8 mouse cellular contexts compared by ENCODE assay signal in genomic region chr8:104341106-104341561, GRCm38 (mm10). TPM values are rescaled to one million over a fixed set of nuclear protein-coding genes. Genes with fewer than 3 reads are reported as not detected.
DNase-seq lines count a peak whose midpoint lies in the region; ATAC-seq lines count a peak whose summit lies in the region.
"Had no signal": no experiment of that assay in that cellular context is flagged by ENCODE, and none has a peak within 500 bp of the region (broad histone marks: within the 10 kb centered on the region; RNA-seq: fewer than 3 reads in every experiment).

No protein-coding gene starts in this region.

- peak; percentile 67 for ATAC-seq in forebrain, embryonic 13.5 days
- peak; percentile 1 to 22; a peak in 2 of 4 replicates for ATAC-seq in hematopoietic stem cell, adult 5-6 weeks (replicated peaks in 1 of 2; ENCODE audit: insufficient read depth in 1 of 2, low FRiP score in 2 of 2, low TSS enrichment in 1 of 2, low read depth in 1 of 2, poor library complexity in 2 of 2, severe bottlenecking in 2 of 2)
- peak; percentile 33 for ATAC-seq in megakaryocyte, adult 5-6 weeks (ENCODE audit: poor library complexity, severe bottlenecking)

- H3K4me1 ChIP-seq in forebrain, embryonic 13.5 days = peaks cover 10% of the 10 kb centered on the region; the same call in 1 of the 2 replicates

- peaks cover 4% of the 10 kb centered on the region; the same call in 1 of the 2 replicates for H3K9me3 ChIP-seq in forebrain, embryonic 13.5 days (replicated peaks)

- peak; percentile 85 for DNase-seq in ES-CJ7 (ENCODE audit: low read depth, low spot score)
- peak; percentile 88 for DNase-seq in adrenal gland, adult 2 months
- DNase-seq in layer of hippocampus, postnatal 14 days (ENCODE audit: low spot score in 2 of 2) = peak; percentile 35 to 48
- peak; percentile 17 for DNase-seq in right cerebral cortex, postnatal 25 days

- H3K27me3 ChIP-seq in forebrain, embryonic 13.5 days = no peaks in the 10 kb centered on the region

- H3K4me2 ChIP-seq in forebrain, embryonic 13.5 days = peak overlapping the region; percentile 81

- peak overlapping the region; percentile 60 for H3K4me3 ChIP-seq in forebrain, embryonic 13.5 days

- no peaks in the 10 kb centered on the region for H3K36me3 ChIP-seq in forebrain, embryonic 13.5 days (ENCODE audit: poor library complexity, severe bottlenecking)

- 0% methylated on average over 23 of the region's 24 CpGs for WGBS in forebrain, embryonic 13.5 days

- H3K27ac ChIP-seq in forebrain, embryonic 13.5 days = no peak overlapping the region; the same call in 1 of the 2 replicates

- H3K9ac ChIP-seq in forebrain, embryonic 13.5 days = peak overlapping the region; percentile 73

RNA-seq across cellular contexts. Expression of gene Cmtm3, which starts 1.9 kb away (rescaled TPM):
- total RNA-seq in adrenal gland, adult 2 months (2021) = 100 to 1,000 TPM in 1 of 2 experiments, 10 to 100 TPM in 1; 56.9 to 110 TPM
- 336 and 405 TPM in 2 replicates for polyA plus RNA-seq in adrenal gland, adult 2 months (2012; rRNA removed)
- polyA plus RNA-seq in forebrain, embryonic 13.5 days (2015; fragmentation: Nextera tagmentation; extraction: Ambion mirVana) = 31.6 and 36.1 TPM in 2 replicates
- 12.1 and 12.9 TPM in 2 replicates for total RNA-seq in hematopoietic stem cell, adult 5-6 weeks (2017)
- total RNA-seq in layer of hippocampus, postnatal 14 days (2021) = 10 to 100 TPM; 22.2 to 24.5 TPM
- total RNA-seq in megakaryocyte, adult 5-6 weeks (2015) = 84.1 and 85.6 TPM in 2 replicates
- 48.5 and 50.4 TPM in 2 replicates for total RNA-seq in megakaryocyte, adult 5-6 weeks (2017)

RNA-seq across cellular contexts. Expression of gene Cmtm2b, which starts 19.1 kb away (rescaled TPM):
- not detected for total RNA-seq in adrenal gland, adult 2 months (2021)
- not detected in 2 replicates for polyA plus RNA-seq in adrenal gland, adult 2 months (2012; rRNA removed)
- polyA plus RNA-seq in forebrain, embryonic 13.5 days (2015; fragmentation: Nextera tagmentation; extraction: Ambion mirVana) = not detected in 2 replicates
- not detected in 2 replicates for total RNA-seq in hematopoietic stem cell, adult 5-6 weeks (2017)
- not detected for total RNA-seq in layer of hippocampus, postnatal 14 days (2021)
- total RNA-seq in megakaryocyte, adult 5-6 weeks (2015) = not detected in 2 replicates
- not detected in 2 replicates for total RNA-seq in megakaryocyte, adult 5-6 weeks (2017)
- total RNA-seq: left cerebral cortex, adult 8-10 months had no signal

RNA-seq across cellular contexts. Expression of gene Gm11020, which starts 19.8 kb away (rescaled TPM):
- not detected for total RNA-seq in adrenal gland, adult 2 months (2021)
- polyA plus RNA-seq in adrenal gland, adult 2 months (2012; rRNA removed) = not detected in 2 replicates
- not detected in 2 replicates for polyA plus RNA-seq in forebrain, embryonic 13.5 days (2015; fragmentation: Nextera tagmentation; extraction: Ambion mirVana)
- total RNA-seq in hematopoietic stem cell, adult 5-6 weeks (2017) = not detected in 2 replicates
- total RNA-seq in layer of hippocampus, postnatal 14 days (2021) = not detected
- not detected in 2 replicates for total RNA-seq in megakaryocyte, adult 5-6 weeks (2015)
- total RNA-seq in megakaryocyte, adult 5-6 weeks (2017) = not detected in 2 replicates
- total RNA-seq: left cerebral cortex, adult 8-10 months had no signal

RNA-seq across cellular contexts. Expression of gene Cmtm1, which starts 31.2 kb away (rescaled TPM):
- under 1 TPM in 1 of 2 experiments, not detected in 1; 0.29 TPM for total RNA-seq in adrenal gland, adult 2 months (2021)
- 0.09 TPM in 1 of 2 replicates, not detected in the other for polyA plus RNA-seq in adrenal gland, adult 2 months (2012; rRNA removed)
- polyA plus RNA-seq in forebrain, embryonic 13.5 days (2015; fragmentation: Nextera tagmentation; extraction: Ambion mirVana) = not detected in 2 replicates
- total RNA-seq in hematopoietic stem cell, adult 5-6 weeks (2017) = not detected in 2 replicates
- not detected for total RNA-seq in layer of hippocampus, postnatal 14 days (2021)
- total RNA-seq in megakaryocyte, adult 5-6 weeks (2015) = not detected in 2 replicates
- total RNA-seq in megakaryocyte, adult 5-6 weeks (2017) = not detected in 2 replicates
- total RNA-seq: left cerebral cortex, adult 8-10 months had no signal

RNA-seq across cellular contexts. Expression of gene Gm45711, which starts 31.3 kb away (rescaled TPM):
- total RNA-seq in adrenal gland, adult 2 months (2021) = under 1 TPM in 1 of 2 experiments, not detected in 1; 0.23 TPM
- 0.12 and 0.52 TPM in 2 replicates for polyA plus RNA-seq in adrenal gland, adult 2 months (2012; rRNA removed)
- polyA plus RNA-seq in forebrain, embryonic 13.5 days (2015; fragmentation: Nextera tagmentation; extraction: Ambion mirVana) = not detected in 2 replicates
- total RNA-seq in hematopoietic stem cell, adult 5-6 weeks (2017) = not detected in 2 replicates
- total RNA-seq in layer of hippocampus, postnatal 14 days (2021) = not detected
- total RNA-seq in megakaryocyte, adult 5-6 weeks (2015) = not detected in 2 replicates
- not detected in 2 replicates for total RNA-seq in megakaryocyte, adult 5-6 weeks (2017)
- total RNA-seq: left cerebral cortex, adult 8-10 months had no signal

Comparison
In these comparisons a context has a peak if more than half of its experiments do, and no peak if none do; other contexts are left out.
1. DNase-seq: peak in every context shown above with its lines; median percentile 88 in adrenal gland, adult 2 months; 85 in ES-CJ7; 42 in layer of hippocampus, postnatal 14 days; 17 in right cerebral cortex, postnatal 25 days.
2. ATAC-seq: peak in every context shown above with its lines; median percentile 67 in forebrain, embryonic 13.5 days; 33 in megakaryocyte, adult 5-6 weeks; 12 in hematopoietic stem cell, adult 5-6 weeks.